Mouse (Mus musculus) limb, embryonic 14.5 days (tissue): ENCODE measurements around the gene Gm20521. TPM values are rescaled to one million over a fixed set of nuclear protein-coding genes. Genes with fewer than 3 reads are reported as not detected.
"Not testable (repeated sequence)": the region's sequence is repeated elsewhere in the genome, so short reads cannot be mapped to it uniquely, and the experiment has no call there.

Source experiments
- ATAC-seq: fragments of 200-750 bp; cut with Nextera tagmentation; 2 replicates; pipeline ENCODE4 v1.8.0; 2017; ENCODE audit warnings: low read depth, moderate number of reproducible peaks, moderate TSS enrichment; ENCODE audit not compliant: low FRiP score
- DNase-seq: peaks from one replicate; pipeline ENCODE4 v3.0.0-alpha.2; 2015; ENCODE audit warnings: low spot score
- H3K27ac ChIP-seq: fragments of 300-500 bp; sonication (generic); replicated peaks from 2 replicates; pipeline ENCODE4 v1.5.1; 2014; ENCODE audit warnings: low read depth, mild to moderate bottlenecking, low read length, moderate library complexity, mixed read lengths
- H3K27me3 ChIP-seq: fragments of 300-500 bp; sonication (generic); 2 replicates; pipeline ENCODE4 v1.6.1; 2014; ENCODE audit warnings: low read length, mixed read lengths; ENCODE audit not compliant: control insufficient read depth, insufficient read depth
- H3K36me3 ChIP-seq: fragments of 300-500 bp; sonication (generic); 2 replicates; pipeline ENCODE4 v1.6.1; 2014; ENCODE audit warnings: mild to moderate bottlenecking, low read length, moderate library complexity, mixed read lengths; ENCODE audit not compliant: control insufficient read depth, insufficient read depth
- H3K4me1 ChIP-seq: fragments of 300-500 bp; sonication (generic); 2 replicates; pipeline ENCODE4 v1.6.1; 2014; ENCODE audit warnings: antibody characterized with exemption, low read length, mixed read lengths; ENCODE audit not compliant: control insufficient read depth, insufficient read depth
- H3K4me2 ChIP-seq: fragments of 300-500 bp; sonication (generic); replicated peaks from 2 replicates; pipeline ENCODE4 v1.6.1; 2014; ENCODE audit warnings: low read depth, mild to moderate bottlenecking, low read length, moderate library complexity; ENCODE audit not compliant: severe bottlenecking
- H3K4me3 ChIP-seq: fragments of 300-500 bp; sonication (generic); replicated peaks from 2 replicates; pipeline ENCODE4 v1.5.1; 2014; ENCODE audit warnings: low read length
- H3K9ac ChIP-seq: fragments of 300-500 bp; sonication (generic); 2 replicates; pipeline ENCODE4 v1.6.1; 2014; ENCODE audit warnings: mild to moderate bottlenecking, low read depth, low read length, moderate library complexity; ENCODE audit not compliant: severe bottlenecking
- H3K9me3 ChIP-seq: fragments of 300-500 bp; sonication (generic); 2 replicates; pipeline ENCODE4 v1.6.1; 2016; ENCODE audit warnings: low read length; ENCODE audit not compliant: control insufficient read depth
- POLR2A ChIP-seq: fragments of 200-500 bp; IDR thresholded peaks from 2 replicates; pipeline ENCODE4 v1.8.0; 2012; ENCODE audit warnings: inconsistent platforms, mild to moderate bottlenecking, moderate library complexity, borderline replicate concordance; ENCODE audit not compliant: insufficient read depth, insufficient read length; ENCODE audit errors: extremely low read depth
- WGBS: fragments of 180-500 bp; shearing (Covaris S2); extraction: QIAGEN DNeasy Blood & Tissue Kit; methylation state at CpG from one replicate; pipeline ENCODE4 v1.1.7; 2014; 5-methylcytosine and 5-hydroxymethylcytosine counted together
- polyA plus RNA-seq, 2 experiments: library from polyadenylated mRNA; depleted of rRNA in 1 of 2; stranded (reverse) in 1 of 2; unstranded in 1 of 2; fragments of >200 nt; fragmentation: Nextera tagmentation in 1 of 2; extraction: Ambion mirVana in 1 of 2; gene quantifications; 2 replicates each; pipeline versions ENCODE4 v1.2.1 to v1.2.3; 2012 to 2014

Gm20521 gene
- polyA plus RNA-seq, 2 experiments, result 0.16 TPM; not detected in 1

- Histone ChIP-seq H3K9me3 (no peaks in the 10 kb centered on the region), H3K27ac (no peak overlapping the region), H3K4me1 (no peaks in the 10 kb centered on the region), H3K36me3 (no peaks in the 10 kb centered on the region), H3K4me2 (no peak overlapping the region), H3K27me3 (no peaks in the 10 kb centered on the region), H3K9ac (no peak overlapping the region), H3K4me3 (no peak overlapping the region)
- TF ChIP-seq POLR2A, result no peak
- DNase-seq (no peak), ATAC-seq (no peak)
- WGBS, result 87% methylated on average over 7 of the region's 7 CpGs
Measured at GRCm38 (mm10) chr14:54943971-54944370, 60.7 kb downstream of the Gm20521 start.

- ATAC-seq (no peak), DNase-seq (no peak)
- no peak for TF ChIP-seq POLR2A
- Histone ChIP-seq H3K4me2 (no peak overlapping the region), H3K27ac (no peak overlapping the region), H3K36me3 (no peaks in the 10 kb centered on the region), H3K9me3 (no peaks in the 10 kb centered on the region), H3K9ac (no peak overlapping the region), H3K27me3 (no peaks in the 10 kb centered on the region), H3K4me3 (no peak overlapping the region), H3K4me1 (no peaks in the 10 kb centered on the region)
- WGBS, result 72% methylated on average over 2 of the region's 2 CpGs
Measured at GRCm38 (mm10) chr14:54944939-54945338, 61.7 kb downstream of the Gm20521 start.

GRCm38 (mm10) chr14:54945975-54946704, 62.9 kb downstream of the Gm20521 start:
- no peaks in the 10 kb centered on the region for H3K9me3 ChIP-seq
- H3K27ac ChIP-seq, result no peak overlapping the region
- ATAC-seq, result peak; percentile 68; the same call in 1 of the 2 replicates
- no peak overlapping the region for H3K4me2 ChIP-seq
- 69% methylated on average over 19 of the region's 19 CpGs for WGBS
- TF ChIP-seq POLR2A, result no peak
- no peak for DNase-seq
- no peak overlapping the region for H3K9ac ChIP-seq
- H3K4me3 ChIP-seq, result no peak overlapping the region
- no peaks in the 10 kb centered on the region for H3K27me3 ChIP-seq
- no peaks in the 10 kb centered on the region for H3K36me3 ChIP-seq
- no peaks in the 10 kb centered on the region for H3K4me1 ChIP-seq

GRCm38 (mm10) chr14:54947008-54947407, 63.8 kb downstream of the Gm20521 start:
- not testable (repeated sequence) for H3K9me3 ChIP-seq, DNase-seq
- 81% methylated on average over 6 of the region's 11 CpGs for WGBS

More at GRCm38 (mm10) chr14:54947008-54947407, 63.8 kb downstream of the Gm20521 start:
- not testable (repeated sequence) for H3K36me3 ChIP-seq, H3K4me2 ChIP-seq, H3K4me3 ChIP-seq, H3K27ac ChIP-seq, H3K4me1 ChIP-seq, H3K27me3 ChIP-seq, H3K9ac ChIP-seq, ATAC-seq

Other genes with a start within 250 kb of the Gm20521 start
- gene Gm17606, start 242.5 kb upstream of the Gm20521 start, polyA plus RNA-seq (2012; rRNA removed), result not detected in 2 replicates
- not detected in 2 replicates for gene Gm17606, start 242.5 kb upstream of the Gm20521 start, polyA plus RNA-seq (2014; fragmentation: Nextera tagmentation; extraction: Ambion mirVana)
- gene Cdh24, start 242.1 kb upstream of the Gm20521 start, polyA plus RNA-seq (2012; rRNA removed), result 50.0 and 74.9 TPM in 2 replicates
- 5.7 and 6.4 TPM in 2 replicates for gene Cdh24, start 242.1 kb upstream of the Gm20521 start, polyA plus RNA-seq (2014; fragmentation: Nextera tagmentation; extraction: Ambion mirVana)
- gene 1700123O20Rik, start 197.2 kb upstream of the Gm20521 start, polyA plus RNA-seq (2012; rRNA removed), result 75.3 and 82.3 TPM in 2 replicates
- gene 1700123O20Rik, start 197.2 kb upstream of the Gm20521 start, polyA plus RNA-seq (2014; fragmentation: Nextera tagmentation; extraction: Ambion mirVana), result 86.9 and 90.2 TPM in 2 replicates
- gene Acin1, start 196.5 kb upstream of the Gm20521 start, polyA plus RNA-seq (2012; rRNA removed), result 280 and 297 TPM in 2 replicates
- 99.4 and 118 TPM in 2 replicates for gene Acin1, start 196.5 kb upstream of the Gm20521 start, polyA plus RNA-seq (2014; fragmentation: Nextera tagmentation; extraction: Ambion mirVana)
- 0.04 and 0.06 TPM in 2 replicates for gene Gm29776, start 184.6 kb upstream of the Gm20521 start, polyA plus RNA-seq (2012; rRNA removed)
- gene Gm29776, start 184.6 kb upstream of the Gm20521 start, polyA plus RNA-seq (2014; fragmentation: Nextera tagmentation; extraction: Ambion mirVana), result 0.21 TPM in 1 of 2 replicates, not detected in the other
- gene Cebpe, start 171.3 kb upstream of the Gm20521 start, polyA plus RNA-seq (2012; rRNA removed), result 0.23 and 0.36 TPM in 2 replicates
- gene Cebpe, start 171.3 kb upstream of the Gm20521 start, polyA plus RNA-seq (2014; fragmentation: Nextera tagmentation; extraction: Ambion mirVana), result 0.17 and 0.30 TPM in 2 replicates
- 5.8 and 6.9 TPM in 2 replicates for gene Slc7a8, start 101.5 kb upstream of the Gm20521 start, polyA plus RNA-seq (2012; rRNA removed)
- gene Slc7a8, start 101.5 kb upstream of the Gm20521 start, polyA plus RNA-seq (2014; fragmentation: Nextera tagmentation; extraction: Ambion mirVana), result 4.5 and 4.7 TPM in 2 replicates
- not detected in 2 replicates for gene Rnf212b, start 69.3 kb upstream of the Gm20521 start, polyA plus RNA-seq (2012; rRNA removed)
- not detected in 2 replicates for gene Rnf212b, start 69.3 kb upstream of the Gm20521 start, polyA plus RNA-seq (2014; fragmentation: Nextera tagmentation; extraction: Ambion mirVana)
- gene Homez, start 12.5 kb upstream of the Gm20521 start, polyA plus RNA-seq (2012; rRNA removed), result 5.9 and 6.3 TPM in 2 replicates
- gene Homez, start 12.5 kb upstream of the Gm20521 start, polyA plus RNA-seq (2014; fragmentation: Nextera tagmentation; extraction: Ambion mirVana), result 9.0 and 9.2 TPM in 2 replicates
- 7.0 and 8.0 TPM in 2 replicates for gene Ppp1r3e, start 5.9 kb upstream of the Gm20521 start, polyA plus RNA-seq (2012; rRNA removed)
- gene Ppp1r3e, start 5.9 kb upstream of the Gm20521 start, polyA plus RNA-seq (2014; fragmentation: Nextera tagmentation; extraction: Ambion mirVana), result 0.86 and 1.4 TPM in 2 replicates
- gene Bcl2l2, start 64 bp upstream of the Gm20521 start, polyA plus RNA-seq (2012; rRNA removed), result 44.4 and 46.6 TPM in 2 replicates
- 5.4 and 5.5 TPM in 2 replicates for gene Bcl2l2, start 64 bp upstream of the Gm20521 start, polyA plus RNA-seq (2014; fragmentation: Nextera tagmentation; extraction: Ambion mirVana)
- 476 and 495 TPM in 2 replicates for gene Pabpn1, start 9.1 kb downstream of the Gm20521 start, polyA plus RNA-seq (2012; rRNA removed)
- gene Pabpn1, start 9.1 kb downstream of the Gm20521 start, polyA plus RNA-seq (2014; fragmentation: Nextera tagmentation; extraction: Ambion mirVana), result 137 and 147 TPM in 2 replicates
- 403 and 594 TPM in 2 replicates for gene Slc22a17, start 29.7 kb downstream of the Gm20521 start, polyA plus RNA-seq (2012; rRNA removed)
- gene Slc22a17, start 29.7 kb downstream of the Gm20521 start, polyA plus RNA-seq (2014; fragmentation: Nextera tagmentation; extraction: Ambion mirVana), result 57.9 and 64.3 TPM in 2 replicates
- gene Efs, start 42.7 kb downstream of the Gm20521 start, polyA plus RNA-seq (2012; rRNA removed), result 117 and 171 TPM in 2 replicates
- gene Efs, start 42.7 kb downstream of the Gm20521 start, polyA plus RNA-seq (2014; fragmentation: Nextera tagmentation; extraction: Ambion mirVana), result 58.9 and 66.9 TPM in 2 replicates
- 0.31 and 0.77 TPM in 2 replicates for gene Il25, start 49.3 kb downstream of the Gm20521 start, polyA plus RNA-seq (2012; rRNA removed)
- gene Il25, start 49.3 kb downstream of the Gm20521 start, polyA plus RNA-seq (2014; fragmentation: Nextera tagmentation; extraction: Ambion mirVana), result 0.19 TPM in 1 of 2 replicates, not detected in the other
- 22.7 and 35.5 TPM in 2 replicates for gene Cmtm5, start 52.8 kb downstream of the Gm20521 start, polyA plus RNA-seq (2012; rRNA removed)
- 18.6 and 20.1 TPM in 2 replicates for gene Cmtm5, start 52.8 kb downstream of the Gm20521 start, polyA plus RNA-seq (2014; fragmentation: Nextera tagmentation; extraction: Ambion mirVana)
- gene Myh6, start 83.5 kb downstream of the Gm20521 start, polyA plus RNA-seq (2012; rRNA removed), result 0.77 and 2.1 TPM in 2 replicates
- 4.8 and 7.3 TPM in 2 replicates for gene Myh6, start 83.5 kb downstream of the Gm20521 start, polyA plus RNA-seq (2014; fragmentation: Nextera tagmentation; extraction: Ambion mirVana)
- not detected in 2 replicates for gene Gm17428, start 93.5 kb downstream of the Gm20521 start, polyA plus RNA-seq (2012; rRNA removed)
- not detected in 2 replicates for gene Gm17428, start 93.5 kb downstream of the Gm20521 start, polyA plus RNA-seq (2014; fragmentation: Nextera tagmentation; extraction: Ambion mirVana)
- 29.5 and 59.8 TPM in 2 replicates for gene Myh7, start 111.2 kb downstream of the Gm20521 start, polyA plus RNA-seq (2012; rRNA removed)
- gene Myh7, start 111.2 kb downstream of the Gm20521 start, polyA plus RNA-seq (2014; fragmentation: Nextera tagmentation; extraction: Ambion mirVana), result 40.0 and 55.3 TPM in 2 replicates
- 43.2 and 62.6 TPM in 2 replicates for gene Ngdn, start 132.0 kb downstream of the Gm20521 start, polyA plus RNA-seq (2012; rRNA removed)
- 66.8 and 74.3 TPM in 2 replicates for gene Ngdn, start 132.0 kb downstream of the Gm20521 start, polyA plus RNA-seq (2014; fragmentation: Nextera tagmentation; extraction: Ambion mirVana)
- 5.3 and 6.1 TPM in 2 replicates for gene Zfhx2, start 208.9 kb downstream of the Gm20521 start, polyA plus RNA-seq (2012; rRNA removed)
- 3.7 and 4.7 TPM in 2 replicates for gene Zfhx2, start 208.9 kb downstream of the Gm20521 start, polyA plus RNA-seq (2014; fragmentation: Nextera tagmentation; extraction: Ambion mirVana)
- gene Thtpa, start 211.3 kb downstream of the Gm20521 start, polyA plus RNA-seq (2012; rRNA removed), result 11.9 and 12.4 TPM in 2 replicates
- gene Thtpa, start 211.3 kb downstream of the Gm20521 start, polyA plus RNA-seq (2014; fragmentation: Nextera tagmentation; extraction: Ambion mirVana), result 19.9 and 20.3 TPM in 2 replicates
- gene Ap1g2, start 223.2 kb downstream of the Gm20521 start, polyA plus RNA-seq (2012; rRNA removed), result 22.9 and 31.4 TPM in 2 replicates
- gene Ap1g2, start 223.2 kb downstream of the Gm20521 start, polyA plus RNA-seq (2014; fragmentation: Nextera tagmentation; extraction: Ambion mirVana), result 19.5 and 20.4 TPM in 2 replicates
- gene Jph4, start 233.5 kb downstream of the Gm20521 start, polyA plus RNA-seq (2012; rRNA removed), result 10.4 and 11.2 TPM in 2 replicates
- 2.5 and 3.0 TPM in 2 replicates for gene Jph4, start 233.5 kb downstream of the Gm20521 start, polyA plus RNA-seq (2014; fragmentation: Nextera tagmentation; extraction: Ambion mirVana)